Mouse (Mus musculus) liver, embryonic 16.5 days (tissue): ENCODE data around the gene Pou2f2. TPM values are rescaled to one million over a fixed set of nuclear protein-coding genes. Genes with fewer than 3 reads are reported as not detected.

Source experiments
- ATAC-seq: fragments of 200-750 bp; cut with Nextera tagmentation; 2 replicates; pipeline ENCODE4 v1.8.0; 2017; ENCODE audit warnings: low read depth, mild to moderate bottlenecking, moderate number of reproducible peaks, moderate library complexity
- H3K27ac ChIP-seq: fragments of 300-500 bp; sonication (generic); 2 replicates; pipeline ENCODE4 v1.5.1; 2014; ENCODE audit warnings: mild to moderate bottlenecking, low read length
- H3K27me3 ChIP-seq: fragments of 300-500 bp; sonication (generic); 2 replicates; pipeline ENCODE4 v1.6.1; 2014; ENCODE audit warnings: low read depth, low read length, mixed read lengths; ENCODE audit not compliant: control insufficient read depth, insufficient read depth
- H3K36me3 ChIP-seq: fragments of 300-500 bp; sonication (generic); 2 replicates; pipeline ENCODE4 v1.6.1; 2014; ENCODE audit warnings: mild to moderate bottlenecking; ENCODE audit not compliant: control insufficient read depth, insufficient read depth
- H3K4me1 ChIP-seq: fragments of 300-500 bp; sonication (generic); 2 replicates; pipeline ENCODE4 v1.6.1; 2014; ENCODE audit warnings: low read depth, low read length, mixed read lengths; ENCODE audit not compliant: control insufficient read depth
- H3K4me2 ChIP-seq: fragments of 300-500 bp; sonication (generic); 2 replicates; pipeline ENCODE4 v1.6.1; 2014; ENCODE audit warnings: low read depth, low read length, mixed read lengths
- H3K4me3 ChIP-seq: fragments of 300-500 bp; sonication (generic); 2 replicates; pipeline ENCODE4 v1.5.1; 2014; ENCODE audit warnings: low read depth, mild to moderate bottlenecking, low read length
- H3K9ac ChIP-seq: fragments of 300-500 bp; sonication (generic); 2 replicates; pipeline ENCODE4 v1.6.1; 2014; ENCODE audit warnings: low read depth, low read length
- H3K9me3 ChIP-seq: fragments of 300-500 bp; sonication (generic); replicated peaks from 2 replicates; pipeline ENCODE4 v1.6.1; 2016; ENCODE audit warnings: low read length; ENCODE audit not compliant: control insufficient read depth
- WGBS: fragments of 180-500 bp; shearing (Covaris S2); extraction: QIAGEN DNeasy Blood & Tissue Kit; methylation state at CpG from one replicate; pipeline ENCODE4 v1.1.7; 2014; ENCODE audit not compliant: insufficient replicate concordance; 5-methylcytosine and 5-hydroxymethylcytosine counted together
- polyA plus RNA-seq: library from polyadenylated mRNA; unstranded; fragments of >200 nt; fragmentation: Nextera tagmentation; extraction: Ambion mirVana; gene quantifications from 2 replicates; pipeline ENCODE4 v1.2.1, GENCODE M21; 2015

The Pou2f2 gene
- polyA plus RNA-seq, 1 experiment from 2014 or later = 1.7 TPM

DNA sequence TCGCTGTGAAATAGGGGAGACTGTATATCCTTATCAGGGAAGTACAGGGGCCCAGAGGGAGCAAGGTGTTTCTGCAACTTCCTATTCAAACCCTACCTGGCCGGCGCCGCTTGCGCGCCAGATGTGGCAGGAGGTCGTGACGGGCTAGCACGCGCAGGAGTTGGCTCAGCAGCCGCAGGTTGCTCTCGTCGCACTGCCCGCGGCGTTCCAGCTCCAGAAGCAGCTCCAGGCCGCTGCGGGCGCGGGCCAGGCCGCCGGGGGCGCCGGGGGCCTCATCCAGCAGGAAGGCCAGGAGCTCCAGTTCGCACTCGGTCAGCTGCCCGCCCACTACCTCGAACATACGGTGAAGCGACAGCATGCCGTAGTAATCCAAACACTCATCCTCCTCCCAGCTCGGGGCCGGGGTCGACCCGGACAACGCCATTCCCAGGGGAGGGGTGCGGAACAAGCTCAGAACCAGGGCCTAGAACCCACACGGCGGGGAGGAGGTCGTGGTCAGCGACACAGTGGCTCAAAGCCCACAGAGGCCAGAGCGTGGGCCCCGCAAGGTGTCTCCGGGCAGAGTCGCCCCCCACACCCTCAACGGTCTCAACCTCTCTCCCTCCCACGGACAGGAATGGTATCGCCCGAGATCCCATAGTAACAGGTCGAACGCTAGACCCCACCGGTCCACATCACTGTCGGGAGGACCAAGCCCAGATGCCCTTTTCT lies 39.3 kb upstream of the Pou2f2 start:
- ATAC-seq = peak; percentile 9
- Histone ChIP-seq H3K4me2 (peak overlapping the region; percentile 91), H3K4me1 (peaks cover 53% of the 10 kb centered on the region), H3K27ac (peak overlapping the region; percentile 98), H3K36me3 (peaks cover 32% of the 10 kb centered on the region), H3K9ac (peak overlapping the region; percentile 91), H3K9me3 (no peaks in the 10 kb centered on the region), H3K27me3 (no peaks in the 10 kb centered on the region), H3K4me3 (peak overlapping the region; percentile 98)
- under 1% methylated on average over 53 of the region's 53 CpGs for WGBS

DNA sequence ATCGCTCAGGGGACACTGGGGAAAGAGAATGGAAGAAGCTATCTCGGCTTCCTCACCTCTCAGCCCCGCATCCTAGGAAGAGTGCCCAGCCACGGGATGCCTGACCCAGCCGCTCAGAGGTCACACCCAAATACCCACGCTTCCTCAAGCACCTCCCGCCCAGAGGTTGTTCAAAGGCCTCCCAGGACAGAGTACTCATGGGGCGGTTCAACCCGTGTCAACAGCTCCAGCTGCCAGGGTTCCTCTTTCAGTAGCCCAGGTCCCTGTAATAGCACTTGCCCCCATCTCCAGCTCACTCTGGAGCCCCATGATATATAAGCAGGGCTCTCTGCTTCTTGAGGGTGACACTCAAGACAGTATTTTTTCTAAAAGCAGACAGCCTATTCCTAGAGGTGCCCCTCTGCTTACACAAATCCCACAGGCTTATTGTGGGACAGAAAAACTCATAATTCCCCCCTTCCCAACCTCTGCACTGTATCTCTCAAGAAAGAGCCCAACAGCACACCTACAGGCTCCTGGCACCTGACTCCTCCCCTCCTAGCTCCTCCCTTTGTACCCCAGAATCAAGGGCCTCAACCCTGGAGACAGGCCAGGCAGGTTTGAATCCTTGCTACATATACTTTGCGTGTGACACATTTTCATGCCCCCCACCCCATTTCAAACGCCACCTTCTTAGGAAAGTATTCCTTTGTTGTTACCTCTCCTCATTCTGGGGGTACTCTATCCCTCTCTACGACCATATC lies 38.3 kb upstream of the Pou2f2 start:
- H3K9me3 ChIP-seq = no peaks in the 10 kb centered on the region
- no peaks in the 10 kb centered on the region for H3K27me3 ChIP-seq
- H3K4me2 ChIP-seq = peak overlapping the region; percentile 91
- ATAC-seq = no peak
- peak overlapping the region; percentile 98 for H3K4me3 ChIP-seq
- peaks cover 45% of the 10 kb centered on the region for H3K4me1 ChIP-seq
- WGBS = 47% methylated on average over 12 of the region's 12 CpGs
- H3K27ac ChIP-seq = peak overlapping the region; percentile 98
- peaks cover 35% of the 10 kb centered on the region for H3K36me3 ChIP-seq
- H3K9ac ChIP-seq = peak overlapping the region; percentile 91

DNA sequence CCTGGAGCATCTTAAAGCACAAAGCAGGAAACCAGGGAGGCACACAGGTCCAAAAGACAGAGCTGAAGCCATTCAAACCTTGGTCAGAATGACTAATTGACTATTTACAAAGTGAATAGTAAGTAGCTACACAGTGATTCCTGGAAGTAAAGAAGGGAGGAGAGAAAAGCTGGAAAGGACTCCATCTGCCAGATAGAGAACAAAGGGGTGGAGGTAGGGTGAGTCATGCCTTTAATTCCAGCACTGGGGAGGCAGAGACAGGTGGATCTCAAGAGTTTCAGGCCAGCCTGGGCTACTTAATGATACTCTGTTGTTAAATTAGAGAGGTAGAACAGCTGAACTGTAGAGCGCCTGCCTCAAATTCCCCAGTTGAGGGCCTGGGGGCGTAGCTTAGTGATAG lies 34.6 kb upstream of the Pou2f2 start:
- peaks cover 42% of the 10 kb centered on the region for H3K4me1 ChIP-seq
- ATAC-seq = no peak
- no peak overlapping the region for H3K4me3 ChIP-seq
- no peak overlapping the region for H3K4me2 ChIP-seq
- H3K9ac ChIP-seq = no peak overlapping the region
- no peaks in the 10 kb centered on the region for H3K27me3 ChIP-seq
- peaks cover 69% of the 10 kb centered on the region for H3K36me3 ChIP-seq
- WGBS = 90% methylated on average over 2 of the region's 2 CpGs
- H3K27ac ChIP-seq = no peak overlapping the region
- no peaks in the 10 kb centered on the region for H3K9me3 ChIP-seq

DNA sequence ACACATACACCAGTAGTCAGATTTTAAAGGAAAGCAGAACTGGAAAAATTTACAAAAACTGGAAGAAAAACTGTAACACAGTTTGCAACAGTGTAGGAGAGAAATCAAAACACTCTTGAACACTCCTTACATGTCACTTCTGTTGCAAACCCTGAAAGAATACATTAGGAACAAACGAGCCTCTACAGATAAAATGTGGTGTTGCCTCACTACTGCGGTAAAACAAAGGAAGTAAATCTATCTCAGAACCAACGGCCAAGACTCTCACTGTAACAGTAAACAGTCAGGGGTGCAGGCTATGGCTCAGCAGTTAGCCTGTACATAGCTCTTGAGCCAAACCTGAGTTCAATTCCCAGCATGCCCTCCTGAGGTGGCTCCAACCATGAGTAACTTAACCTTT lies 33.6 kb upstream of the Pou2f2 start:
- 25% methylated on average over 3 of the region's 3 CpGs for WGBS
- Histone ChIP-seq H3K36me3 (peaks cover 79% of the 10 kb centered on the region), H3K27ac (no peak overlapping the region), H3K4me1 (peaks cover 48% of the 10 kb centered on the region), H3K27me3 (no peaks in the 10 kb centered on the region), H3K9ac (no peak overlapping the region), H3K4me3 (no peak overlapping the region), H3K9me3 (no peaks in the 10 kb centered on the region), H3K4me2 (no peak overlapping the region)
- no peak for ATAC-seq

DNA sequence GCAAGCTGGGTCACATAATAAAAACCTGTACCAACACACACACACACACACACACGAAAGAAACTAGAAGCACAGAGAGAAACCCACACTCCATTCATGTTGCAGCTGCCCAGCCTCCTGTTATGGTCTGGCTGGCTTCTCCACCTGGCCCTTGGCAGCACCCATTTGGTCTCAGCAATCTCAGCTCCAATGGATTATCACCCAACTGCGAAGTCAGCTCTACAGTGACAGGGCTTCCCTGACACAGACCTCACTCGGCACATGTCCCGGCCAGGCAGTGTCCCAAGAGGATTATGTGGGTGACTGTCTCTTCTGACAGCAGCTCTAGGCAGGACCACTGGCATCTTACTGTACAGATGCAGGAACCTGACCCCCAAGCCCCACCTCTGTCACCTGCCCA lies 31.0 kb upstream of the Pou2f2 start:
- peak overlapping the region; percentile 95; the same call in 1 of the 2 replicates for H3K27ac ChIP-seq

DNA sequence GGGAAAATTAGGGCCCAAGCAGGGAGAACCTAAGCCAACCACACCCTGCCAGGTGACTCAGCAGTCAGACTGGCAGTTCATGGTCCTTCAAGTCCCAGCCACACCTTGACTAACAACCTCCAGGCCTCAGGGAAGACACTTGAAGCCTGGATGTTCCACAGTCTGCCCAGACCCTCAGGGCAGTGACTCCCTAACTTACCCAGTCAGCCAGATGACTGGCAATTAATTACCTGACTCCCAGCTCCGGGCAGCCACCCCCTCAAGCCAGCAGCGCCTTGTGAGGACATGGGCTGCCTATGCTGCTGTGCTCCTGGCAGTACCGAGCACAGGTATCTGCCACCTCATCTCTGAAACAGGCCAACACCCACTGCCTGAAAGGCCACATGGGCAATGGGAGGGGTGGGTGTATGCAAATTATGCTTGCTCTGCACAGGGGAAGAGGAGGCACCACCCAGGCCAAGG lies 29.7 kb upstream of the Pou2f2 start:
- Histone ChIP-seq H3K4me3 (peak overlapping the region; percentile 52), H3K36me3 (peaks cover 91% of the 10 kb centered on the region), H3K9ac (peak overlapping the region; percentile 65), H3K4me1 (peaks cover 66% of the 10 kb centered on the region), H3K9me3 (no peaks in the 10 kb centered on the region), H3K4me2 (peak overlapping the region; percentile 71), H3K27me3 (no peaks in the 10 kb centered on the region), H3K27ac (peak overlapping the region; percentile 95)
- 51% methylated on average over 3 of the region's 3 CpGs for WGBS
- ATAC-seq = peak; percentile 82

More for the DNA sequence above, 31.0 kb upstream of the Pou2f2 start:
- Histone ChIP-seq H3K4me1 (peaks cover 61% of the 10 kb centered on the region), H3K27me3 (no peaks in the 10 kb centered on the region), H3K36me3 (peaks cover 89% of the 10 kb centered on the region), H3K4me2 (peak overlapping the region; percentile 71; the same call in 1 of the 2 replicates), H3K9me3 (no peaks in the 10 kb centered on the region), H3K4me3 (peak overlapping the region; percentile 52; the same call in 1 of the 2 replicates), H3K9ac (no peak overlapping the region)
- WGBS = 91% methylated on average over 4 of the region's 4 CpGs
- ATAC-seq = no peak

DNA sequence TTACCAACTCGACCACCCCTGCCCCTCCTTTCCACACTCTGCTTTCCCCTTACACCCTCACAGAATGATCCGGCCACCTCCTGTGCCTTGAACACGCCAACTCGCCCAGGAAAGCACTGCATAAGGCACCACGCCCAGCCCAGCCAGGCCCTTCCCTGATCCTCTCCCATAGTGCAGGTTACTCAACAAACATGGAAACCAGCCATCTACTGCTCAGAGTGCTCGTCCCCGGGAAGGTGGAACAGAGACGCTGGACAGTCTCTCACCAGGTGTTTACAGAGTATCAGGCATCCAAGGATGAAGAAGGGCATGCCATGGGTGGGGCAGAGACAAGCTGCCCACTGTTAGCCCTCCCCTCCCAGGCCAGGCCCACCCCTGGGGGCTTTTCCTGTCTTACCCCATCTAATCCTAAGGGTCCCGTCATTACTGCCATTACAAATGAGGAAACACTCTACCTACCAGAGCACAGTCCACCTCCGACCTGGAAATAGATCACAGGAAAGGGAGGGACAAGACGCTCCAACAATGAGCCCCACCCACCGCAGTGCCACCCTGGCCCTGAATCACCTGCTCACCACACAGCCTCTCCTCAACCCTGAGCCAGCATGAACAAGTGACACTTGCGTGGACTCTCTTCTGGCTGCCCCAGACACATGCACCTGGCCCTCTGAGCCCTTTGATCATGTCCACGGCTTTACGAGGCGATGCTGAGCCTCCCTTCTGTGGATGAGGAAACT lies 26.7 kb upstream of the Pou2f2 start:
- WGBS = 77% methylated on average over 16 of the region's 16 CpGs
- peaks cover 61% of the 10 kb centered on the region for H3K4me1 ChIP-seq
- ATAC-seq = no peak

DNA sequence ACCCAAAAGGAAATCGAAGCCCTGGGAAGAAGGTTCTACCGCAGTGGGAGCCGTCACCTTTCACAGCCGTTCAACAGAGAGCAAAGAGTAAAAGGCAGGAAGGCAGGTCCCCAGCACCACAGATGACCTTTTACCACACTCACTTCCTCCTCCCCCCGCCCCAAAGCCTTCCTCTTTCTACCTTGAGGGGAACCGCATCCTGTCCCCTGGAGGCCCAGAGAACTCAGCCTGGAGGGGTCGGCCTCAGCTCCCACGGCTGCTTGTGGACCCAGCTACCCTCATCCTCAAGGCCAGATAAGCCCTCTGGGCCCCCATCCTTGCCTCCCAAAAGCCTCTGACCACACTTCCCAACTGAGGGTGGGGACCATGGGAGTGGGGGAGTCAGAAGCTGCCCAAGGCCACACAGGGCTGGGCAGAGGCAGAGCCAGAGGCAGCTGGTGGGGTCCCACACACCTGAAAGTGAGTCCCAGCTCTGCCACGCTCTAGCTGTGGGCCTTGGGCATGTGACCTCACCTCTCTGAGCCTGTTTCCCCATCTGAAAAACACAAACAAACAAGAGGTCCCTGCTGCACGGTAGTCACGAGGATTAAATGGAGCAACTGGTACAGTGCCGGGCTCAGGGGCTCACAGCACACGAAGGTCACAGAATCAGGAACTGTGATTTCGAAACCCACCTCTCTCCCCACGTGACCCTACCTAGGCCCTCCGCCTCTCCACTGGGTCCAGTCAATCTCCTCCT lies 26.0 kb upstream of the Pou2f2 start:
- H3K27me3 ChIP-seq = no peaks in the 10 kb centered on the region
- H3K4me1 ChIP-seq = peaks cover 56% of the 10 kb centered on the region
- 38% methylated on average over 16 of the region's 16 CpGs for WGBS
- H3K9ac ChIP-seq = peak overlapping the region; percentile 49
- H3K27ac ChIP-seq = peak overlapping the region; percentile 74
- H3K36me3 ChIP-seq = peaks cover 92% of the 10 kb centered on the region
- peak; percentile 12; the same call in 1 of the 2 replicates for ATAC-seq
- peak overlapping the region; percentile 4 for H3K4me2 ChIP-seq
- peak overlapping the region; percentile 27; the same call in 1 of the 2 replicates for H3K4me3 ChIP-seq
- no peaks in the 10 kb centered on the region for H3K9me3 ChIP-seq

More for the DNA sequence above, 26.7 kb upstream of the Pou2f2 start:
- Histone ChIP-seq H3K4me2 (0 out of 2 replicates have a peak overlapping the region, but pooled peaks have one; percentile 4), H3K9ac (no peak overlapping the region), H3K27me3 (no peaks in the 10 kb centered on the region), H3K9me3 (no peaks in the 10 kb centered on the region), H3K27ac (peak overlapping the region; percentile 42), H3K4me3 (no peak overlapping the region), H3K36me3 (peaks cover 96% of the 10 kb centered on the region)
